Mouse (Mus musculus): ENCODE measurements around the gene Ptp4a2.

DNA sequence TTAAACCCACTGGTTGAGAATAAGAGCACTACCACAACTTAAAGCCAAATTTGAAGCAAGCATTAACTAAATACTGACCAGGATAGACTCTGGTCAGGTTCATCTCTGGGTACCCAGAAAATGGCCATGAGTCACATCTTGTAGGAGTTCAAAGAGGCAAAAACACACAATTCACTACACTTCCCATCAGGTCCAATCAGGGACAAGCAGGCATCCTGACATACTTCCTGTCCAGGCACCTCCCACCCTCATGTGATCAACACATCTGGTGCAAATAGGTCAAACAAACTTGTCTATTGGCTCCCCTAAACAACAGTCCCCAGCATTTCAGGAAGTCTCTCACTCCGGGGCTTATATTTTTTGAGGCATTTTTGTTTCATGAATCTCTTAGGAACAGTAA lies 7.7 kb upstream of the Ptp4a2 start:
- TF ChIP-seq CTCF (IDR thresholded peaks at IDR 0.05; ENCODE audit: borderline replicate concordance, insufficient read depth, low read length) (no peak), POLR2A (IDR thresholded peaks at IDR 0.05; ENCODE audit: low read depth, low read length) (no peak)

All from embryonic fibroblast, embryonic 13.5 days (primary cell).